Mouse (Mus musculus) bone marrow, adult 2 months (tissue): ENCODE measurements around the gene Nt5c1b.

Experiments used
- CTCF ChIP-seq: fragments of 200-500 bp; IDR thresholded peaks from 2 replicates; pipeline ENCODE4 v1.5.1; 2011; ENCODE audit warnings: low read length, control low read depth; ENCODE audit not compliant: control insufficient read depth, insufficient read depth
- POLR2A ChIP-seq: fragments of 200-500 bp; IDR thresholded peaks from 2 replicates; pipeline ENCODE4 v1.6.1; 2011; ENCODE audit warnings: low read depth, mild to moderate bottlenecking, control low read depth, low read length, borderline replicate concordance; ENCODE audit not compliant: control insufficient read depth

GRCm38 (mm10) chr12:10327651-10328050 is 42.1 kb upstream of the Nt5c1b start:
- TF ChIP-seq POLR2A (no peak), CTCF (no peak)
